Mouse (Mus musculus): ENCODE results near the gene Cacna1c. TPM values are rescaled to one million over a fixed set of nuclear protein-coding genes. Genes with fewer than 3 reads are reported as not detected.

Gene Cacna1c
- total RNA-seq, 1 experiment, result 0.98 TPM

DNA sequence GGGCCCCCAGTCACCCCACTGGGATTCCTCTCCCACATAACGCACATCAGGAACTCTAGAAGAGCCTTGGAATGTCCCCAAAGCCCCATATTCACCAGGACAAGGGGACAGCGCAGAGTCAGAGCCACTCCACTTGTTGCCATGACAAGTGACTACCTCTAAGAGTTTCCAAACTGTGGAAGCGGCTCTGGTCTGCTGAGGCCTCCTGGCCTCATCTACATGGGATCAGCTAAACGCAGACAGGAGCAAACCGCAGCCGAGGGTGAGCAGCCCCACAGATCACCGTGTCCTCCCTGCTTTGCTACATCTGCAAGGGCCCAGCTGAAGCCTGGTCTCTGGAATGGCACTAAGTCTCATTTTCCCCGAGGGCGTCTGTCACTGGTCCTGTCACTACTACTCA lies 93.3 kb downstream of the Cacna1c start:
- no peak overlapping the region for H3K27ac ChIP-seq (ENCODE audit: insufficient read depth, low read depth, low read length, poor library complexity, severe bottlenecking)
- TF ChIP-seq MAFK (IDR thresholded peaks at IDR 0.05; ENCODE audit: insufficient read depth, low read depth, low read length) (no peak), ZC3H11A (IDR thresholded peaks at IDR 0.05; ENCODE audit: borderline replicate concordance, low read depth, low read length) (no peak), HCFC1 (IDR thresholded peaks at IDR 0.05; ENCODE audit: borderline replicate concordance, insufficient read depth, low read length) (no peak), CHD2 (IDR thresholded peaks at IDR 0.05; ENCODE audit: low read depth, low read length) (no peak), ZNF384 (IDR thresholded peaks at IDR 0.05; ENCODE audit: low read depth, low read length) (no peak)
- H3K4me3 ChIP-seq (ENCODE audit: insufficient read depth in 1 of 2, low read depth in 1 of 2, low read length in 2 of 2, poor library complexity in 1 of 2, severe bottlenecking in 1 of 2), result no peak overlapping the region
- no peak for DNase-seq (ENCODE audit: low read depth, low spot score)
- no peaks in the 10 kb centered on the region for H3K36me3 ChIP-seq (ENCODE audit: control insufficient read depth, insufficient read depth, low read length, poor library complexity, severe bottlenecking)
- H3K4me1 ChIP-seq (ENCODE audit: control insufficient read depth in 2 of 2, insufficient read depth in 2 of 2, low read length in 2 of 2, poor library complexity in 1 of 2), result no peaks in the 10 kb centered on the region
- no peaks in the 10 kb centered on the region for H3K9me3 ChIP-seq (ENCODE audit: control insufficient read depth, insufficient read depth, low read depth, low read length)
- no peak overlapping the region for H3K9ac ChIP-seq (ENCODE audit: insufficient read depth, low read depth, low read length, poor library complexity, severe bottlenecking)
- in situ Hi-C loops (cut with MboI; ENCODE audit: low sequenced_read_pairs in 2 of 2, unreplicated experiment in 2 of 2), result loop anchor here (10.0 to 25.0 kb wide), 2 partner anchors 458 to 466 kb away; no protein-coding TSS in a partner anchor

DNA sequence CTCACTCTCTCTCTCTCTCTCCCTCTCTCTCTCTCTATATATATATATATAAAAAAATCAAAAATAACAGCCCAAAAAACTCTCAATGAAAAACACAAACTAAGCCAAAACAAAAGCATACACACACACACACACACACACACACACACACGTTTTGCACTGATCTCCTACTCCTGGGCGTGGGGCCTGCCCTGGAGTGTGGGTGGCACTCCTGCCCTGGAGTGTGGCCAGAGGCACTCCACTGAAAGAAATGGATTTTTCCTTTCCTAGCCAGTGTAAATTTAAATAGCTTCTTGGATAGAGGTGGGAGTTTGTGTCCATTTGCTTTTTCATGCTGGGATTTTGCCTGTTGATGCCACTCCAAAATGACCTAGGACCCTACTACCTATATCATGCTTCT lies 96.9 kb downstream of the Cacna1c start:
- no peak for TF ChIP-seq ZNF384 (IDR thresholded peaks at IDR 0.05; ENCODE audit: low read depth, low read length)
- TF ChIP-seq MAFK (IDR thresholded peaks at IDR 0.05; ENCODE audit: insufficient read depth, low read depth, low read length), result no peak
- no peak for TF ChIP-seq CHD2 (IDR thresholded peaks at IDR 0.05; ENCODE audit: low read depth, low read length)
- TF ChIP-seq HCFC1 (IDR thresholded peaks at IDR 0.05; ENCODE audit: borderline replicate concordance, insufficient read depth, low read length), result no peak
- no peak for TF ChIP-seq ZC3H11A (IDR thresholded peaks at IDR 0.05; ENCODE audit: borderline replicate concordance, low read depth, low read length)
- no peak overlapping the region for H3K27ac ChIP-seq (ENCODE audit: insufficient read depth, low read depth, low read length, poor library complexity, severe bottlenecking)
- in situ Hi-C loops (cut with MboI; ENCODE audit: low sequenced_read_pairs in 2 of 2, unreplicated experiment in 2 of 2), result no loop called here
- H3K9ac ChIP-seq (ENCODE audit: insufficient read depth, low read depth, low read length, poor library complexity, severe bottlenecking), result no peak overlapping the region
- H3K36me3 ChIP-seq (ENCODE audit: control insufficient read depth, insufficient read depth, low read length, poor library complexity, severe bottlenecking), result no peaks in the 10 kb centered on the region
- H3K4me3 ChIP-seq (ENCODE audit: insufficient read depth in 1 of 2, low read depth in 1 of 2, low read length in 2 of 2, poor library complexity in 1 of 2, severe bottlenecking in 1 of 2), result no peak overlapping the region
- H3K4me1 ChIP-seq (ENCODE audit: control insufficient read depth in 2 of 2, insufficient read depth in 2 of 2, low read length in 2 of 2, poor library complexity in 1 of 2), result no peaks in the 10 kb centered on the region
- DNase-seq (ENCODE audit: low read depth, low spot score), result no peak
- no peaks in the 10 kb centered on the region for H3K9me3 ChIP-seq (ENCODE audit: control insufficient read depth, insufficient read depth, low read depth, low read length)

DNA sequence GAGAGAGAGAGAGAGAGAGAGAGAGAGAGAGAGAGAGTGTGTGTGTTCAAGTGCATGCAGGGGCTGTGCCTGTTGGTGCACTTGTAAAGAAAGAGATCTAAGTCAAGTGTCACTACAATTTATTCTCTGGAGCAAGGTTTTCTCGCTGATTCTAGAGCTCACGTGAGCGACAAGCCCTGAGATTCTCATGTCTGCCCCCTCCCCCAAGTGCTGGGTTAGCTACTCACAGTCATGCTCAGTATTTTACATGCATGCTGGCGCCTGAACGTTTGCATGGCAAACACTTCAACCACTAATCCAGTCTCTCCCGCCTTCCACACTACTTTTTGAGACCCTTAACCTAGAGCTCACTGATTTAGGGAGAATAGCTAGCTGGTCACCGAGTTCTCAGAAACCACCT lies 99.7 kb downstream of the Cacna1c start:
- TF ChIP-seq ZC3H11A (IDR thresholded peaks at IDR 0.05; ENCODE audit: borderline replicate concordance, low read depth, low read length), result no peak
- TF ChIP-seq CHD2 (IDR thresholded peaks at IDR 0.05; ENCODE audit: low read depth, low read length), result no peak
- no peak for TF ChIP-seq MAFK (IDR thresholded peaks at IDR 0.05; ENCODE audit: insufficient read depth, low read depth, low read length)
- no peak for TF ChIP-seq ZNF384 (IDR thresholded peaks at IDR 0.05; ENCODE audit: low read depth, low read length)
- TF ChIP-seq HCFC1 (IDR thresholded peaks at IDR 0.05; ENCODE audit: borderline replicate concordance, insufficient read depth, low read length), result no peak
- H3K36me3 ChIP-seq (ENCODE audit: control insufficient read depth, insufficient read depth, low read length, poor library complexity, severe bottlenecking), result no peaks in the 10 kb centered on the region
- no peaks in the 10 kb centered on the region for H3K9me3 ChIP-seq (ENCODE audit: control insufficient read depth, insufficient read depth, low read depth, low read length)
- H3K4me1 ChIP-seq (ENCODE audit: control insufficient read depth in 2 of 2, insufficient read depth in 2 of 2, low read length in 2 of 2, poor library complexity in 1 of 2), result no peaks in the 10 kb centered on the region
- in situ Hi-C loops (cut with MboI; ENCODE audit: low sequenced_read_pairs in 2 of 2, unreplicated experiment in 2 of 2), result no loop called here
- no peak for DNase-seq (ENCODE audit: low read depth, low spot score)
- H3K27ac ChIP-seq (ENCODE audit: insufficient read depth, low read depth, low read length, poor library complexity, severe bottlenecking), result no peak overlapping the region
- no peak overlapping the region for H3K4me3 ChIP-seq (ENCODE audit: insufficient read depth in 1 of 2, low read depth in 1 of 2, low read length in 2 of 2, poor library complexity in 1 of 2, severe bottlenecking in 1 of 2)
- no peak overlapping the region for H3K9ac ChIP-seq (ENCODE audit: insufficient read depth, low read depth, low read length, poor library complexity, severe bottlenecking)

DNA sequence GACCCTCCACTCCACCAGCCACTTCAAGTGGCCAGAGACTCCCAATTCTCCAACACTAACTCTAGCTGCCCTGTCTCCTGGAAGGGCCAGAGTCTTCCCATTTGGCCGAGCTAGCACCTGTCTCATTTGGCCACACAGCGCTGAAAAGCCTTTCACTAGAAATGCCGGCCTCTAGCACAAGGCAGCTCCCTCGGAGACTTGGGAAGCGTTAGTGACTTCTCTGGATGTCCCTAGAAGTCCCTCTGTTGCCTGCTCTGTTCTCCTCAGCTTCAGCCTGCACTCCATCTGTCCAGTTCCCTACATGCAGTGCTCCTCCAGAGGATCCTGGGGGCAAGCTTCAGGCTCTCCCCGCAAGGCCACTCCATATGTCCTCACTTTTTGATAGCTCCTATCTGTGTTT lies 101.1 kb downstream of the Cacna1c start:
- Histone ChIP-seq H3K9ac (ENCODE audit: insufficient read depth, low read depth, low read length, poor library complexity, severe bottlenecking) (no peak overlapping the region), H3K9me3 (ENCODE audit: control insufficient read depth, insufficient read depth, low read depth, low read length) (no peaks in the 10 kb centered on the region), H3K27ac (ENCODE audit: insufficient read depth, low read depth, low read length, poor library complexity, severe bottlenecking) (no peak overlapping the region), H3K4me1 (ENCODE audit: control insufficient read depth in 2 of 2, insufficient read depth in 2 of 2, low read length in 2 of 2, poor library complexity in 1 of 2) (no peaks in the 10 kb centered on the region), H3K4me3 (ENCODE audit: insufficient read depth in 1 of 2, low read depth in 1 of 2, low read length in 2 of 2, poor library complexity in 1 of 2, severe bottlenecking in 1 of 2) (no peak overlapping the region), H3K36me3 (ENCODE audit: control insufficient read depth, insufficient read depth, low read length, poor library complexity, severe bottlenecking) (no peaks in the 10 kb centered on the region)
- TF ChIP-seq ZC3H11A (IDR thresholded peaks at IDR 0.05; ENCODE audit: borderline replicate concordance, low read depth, low read length) (no peak), CHD2 (IDR thresholded peaks at IDR 0.05; ENCODE audit: low read depth, low read length) (no peak), HCFC1 (IDR thresholded peaks at IDR 0.05; ENCODE audit: borderline replicate concordance, insufficient read depth, low read length) (no peak), ZNF384 (IDR thresholded peaks at IDR 0.05; ENCODE audit: low read depth, low read length) (no peak), MAFK (IDR thresholded peaks at IDR 0.05; ENCODE audit: insufficient read depth, low read depth, low read length) (no peak)
- in situ Hi-C loops (cut with MboI; ENCODE audit: low sequenced_read_pairs in 2 of 2, unreplicated experiment in 2 of 2), result no loop called here
- DNase-seq (ENCODE audit: low read depth, low spot score), result no peak

DNA sequence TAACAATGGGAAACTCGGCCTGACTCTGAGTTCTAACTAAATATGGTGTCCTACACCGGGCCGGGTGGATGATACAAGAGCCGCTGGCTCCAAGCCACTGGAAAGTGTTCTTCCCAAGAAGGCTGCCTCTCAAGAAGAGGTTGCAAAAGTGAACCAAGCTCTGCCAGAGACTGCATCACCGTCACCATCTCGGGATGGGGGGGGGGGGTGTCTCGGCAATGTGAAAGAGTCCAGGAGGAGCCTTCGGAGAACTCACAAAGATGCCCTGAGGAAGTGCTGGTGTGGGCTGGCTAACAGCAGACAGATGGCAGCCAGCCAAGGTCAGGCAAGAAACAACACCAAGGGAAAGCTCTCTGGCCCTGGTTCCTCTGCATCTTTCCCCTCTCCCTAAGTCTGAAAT lies 107.0 kb downstream of the Cacna1c start:
- no peaks in the 10 kb centered on the region for H3K36me3 ChIP-seq (ENCODE audit: control insufficient read depth, insufficient read depth, low read length, poor library complexity, severe bottlenecking)
- H3K4me1 ChIP-seq (ENCODE audit: control insufficient read depth in 2 of 2, insufficient read depth in 2 of 2, low read length in 2 of 2, poor library complexity in 1 of 2), result no peaks in the 10 kb centered on the region
- H3K9ac ChIP-seq (ENCODE audit: insufficient read depth, low read depth, low read length, poor library complexity, severe bottlenecking), result no peak overlapping the region
- no peaks in the 10 kb centered on the region for H3K9me3 ChIP-seq (ENCODE audit: control insufficient read depth, insufficient read depth, low read depth, low read length)
- H3K27ac ChIP-seq (ENCODE audit: insufficient read depth, low read depth, low read length, poor library complexity, severe bottlenecking), result no peak overlapping the region
- in situ Hi-C loops (cut with MboI; ENCODE audit: low sequenced_read_pairs in 2 of 2, unreplicated experiment in 2 of 2), result no loop called here
- DNase-seq (ENCODE audit: low read depth, low spot score), result no peak
- TF ChIP-seq HCFC1 (IDR thresholded peaks at IDR 0.05; ENCODE audit: borderline replicate concordance, insufficient read depth, low read length), result no peak
- no peak for TF ChIP-seq ZC3H11A (IDR thresholded peaks at IDR 0.05; ENCODE audit: borderline replicate concordance, low read depth, low read length)
- no peak for TF ChIP-seq CHD2 (IDR thresholded peaks at IDR 0.05; ENCODE audit: low read depth, low read length)
- no peak for TF ChIP-seq MAFK (IDR thresholded peaks at IDR 0.05; ENCODE audit: insufficient read depth, low read depth, low read length)
- TF ChIP-seq ZNF384 (IDR thresholded peaks at IDR 0.05; ENCODE audit: low read depth, low read length), result no peak
- no peak overlapping the region for H3K4me3 ChIP-seq (ENCODE audit: insufficient read depth in 1 of 2, low read depth in 1 of 2, low read length in 2 of 2, poor library complexity in 1 of 2, severe bottlenecking in 1 of 2)
